Mouse (Mus musculus): Measurements from ENCODE around the gene Trpc1.

Trpc1 gene

DNA sequence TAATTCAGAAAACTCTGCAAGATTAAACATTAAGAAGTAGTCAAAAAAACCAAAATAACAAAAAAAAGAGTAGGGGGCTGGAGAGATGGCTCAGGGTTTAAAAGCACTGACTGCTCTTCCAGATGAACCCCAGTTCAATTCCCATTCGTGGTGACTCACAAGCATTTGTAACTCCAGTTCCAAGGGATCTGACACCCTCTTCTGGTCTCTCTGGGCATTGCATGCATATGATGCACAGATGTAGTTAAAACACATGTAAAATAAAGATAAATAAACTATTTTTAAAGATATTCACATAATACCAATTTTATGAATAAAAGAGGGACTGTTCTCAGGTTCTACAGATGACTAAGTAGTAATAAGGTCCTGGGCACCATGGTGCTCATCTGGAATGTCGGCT lies 52.4 kb downstream of the Trpc1 start:
- DNase-seq (ENCODE audit: low read depth, low spot score): peak; percentile 51

DNA sequence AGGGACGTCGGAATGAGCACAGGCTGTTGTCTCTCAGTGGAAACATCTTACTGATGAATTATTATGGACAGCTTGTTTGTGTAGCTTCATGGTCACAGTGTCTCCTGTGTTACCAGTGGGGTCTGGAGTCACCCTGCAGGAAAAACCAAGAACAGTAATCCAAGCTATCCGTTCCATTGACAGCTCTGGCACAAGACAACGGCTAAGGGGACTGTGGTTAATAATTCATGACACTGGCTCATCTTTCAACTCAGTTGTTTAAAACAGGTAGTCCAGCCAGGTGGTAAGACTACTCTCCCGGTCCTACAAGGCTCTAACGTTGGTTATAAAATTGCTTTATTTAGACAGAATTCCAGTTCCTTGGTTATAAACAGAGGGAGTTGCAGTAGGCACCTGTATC lies 53.6 kb downstream of the Trpc1 start:
- DNase-seq (ENCODE audit: low read depth, low spot score): no peak

DNA sequence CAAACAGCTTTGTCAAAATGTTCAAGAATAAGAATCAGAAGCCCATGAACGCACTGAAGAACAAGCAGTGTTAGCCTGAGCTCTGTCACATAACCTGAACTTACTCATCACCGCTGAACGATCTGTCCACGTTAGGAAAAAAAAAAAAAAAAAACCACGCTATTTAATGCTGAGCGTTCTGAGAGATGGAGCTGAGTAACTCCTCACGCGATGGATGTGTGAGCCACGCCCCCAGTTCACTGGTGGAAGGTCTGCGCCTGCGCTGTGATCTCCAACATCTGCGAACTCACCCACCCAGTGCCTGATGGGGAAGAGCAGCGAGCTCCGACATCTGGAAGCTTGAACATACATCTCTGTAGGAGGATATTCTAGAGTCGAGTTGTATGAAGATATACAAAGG lies 55.2 kb downstream of the Trpc1 start:
- DNase-seq (ENCODE audit: low read depth, low spot score): no peak

GRCm38 (mm10) chr9:95694526-95694925 lies 55.6 kb downstream of the Trpc1 start:
- no peak for DNase-seq (ENCODE audit: low read depth, low spot score)

- no peak for DNase-seq (ENCODE audit: low read depth, low spot score)
Observed at GRCm38 (mm10) chr9:95693528-95694100, 56.6 kb downstream of the Trpc1 start.

DNA sequence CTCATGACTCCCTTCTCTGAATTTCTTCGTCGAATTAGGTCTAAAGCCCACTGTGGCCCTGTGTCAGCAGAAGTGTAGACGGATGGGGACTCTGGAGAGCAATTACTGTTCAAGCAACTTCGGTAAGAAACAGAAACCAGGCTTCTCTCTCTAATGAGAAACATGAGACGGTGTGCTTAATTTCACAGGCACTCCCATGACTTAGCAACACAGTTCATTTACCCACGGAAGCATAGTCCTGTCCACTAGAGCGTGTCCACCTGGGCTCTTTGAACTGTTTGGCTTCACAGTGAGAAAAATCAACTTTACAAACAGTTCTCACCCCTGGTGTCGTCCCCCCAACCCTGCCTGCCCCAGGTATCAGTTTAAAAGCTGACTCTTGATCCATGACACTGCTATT lies 57.4 kb downstream of the Trpc1 start:
- DNase-seq (ENCODE audit: low read depth, low spot score): no peak

GRCm38 (mm10) chr9:95688064-95688463 lies 62.1 kb downstream of the Trpc1 start:
- peak; percentile 38 for DNase-seq (ENCODE audit: low read depth, low spot score)

DNA sequence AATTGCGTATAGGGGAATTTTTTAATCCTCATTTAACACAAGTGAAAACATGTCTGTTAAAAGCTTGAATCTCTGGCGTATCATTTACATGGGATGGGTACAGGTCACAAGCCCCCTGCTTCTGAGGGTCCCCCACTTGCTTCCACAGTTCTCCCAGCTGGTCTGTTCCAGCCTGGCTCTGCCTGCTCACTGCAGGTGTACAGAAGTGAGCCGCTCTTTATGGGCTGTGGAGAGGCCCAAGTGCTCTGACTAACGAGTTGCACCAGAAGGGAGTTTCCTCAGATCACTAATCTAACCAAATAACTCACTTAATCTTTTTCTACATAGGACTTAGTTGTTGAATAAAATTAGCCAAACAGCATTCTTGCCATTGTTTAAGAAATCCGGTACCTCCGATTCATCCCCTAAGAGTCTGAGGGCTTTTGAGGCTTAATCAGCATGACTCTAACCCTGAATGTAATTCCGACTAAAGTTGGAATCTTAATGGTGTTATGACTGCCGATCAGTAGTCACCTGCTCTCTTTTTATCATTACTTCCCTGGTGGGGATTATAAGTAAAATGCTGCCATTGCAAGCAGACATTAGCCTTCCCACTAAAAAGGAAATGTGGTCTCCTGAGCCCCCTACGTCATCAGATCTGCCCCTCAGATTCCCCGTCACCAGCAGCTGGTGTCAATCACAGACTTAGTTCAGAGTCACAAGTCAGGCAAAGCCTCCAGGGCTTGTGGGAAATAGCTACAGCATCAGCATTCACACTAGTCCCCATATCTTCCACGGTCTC lies 64.3 kb downstream of the Trpc1 start:
- DNase-seq (ENCODE audit: low read depth, low spot score): no peak

DNA sequence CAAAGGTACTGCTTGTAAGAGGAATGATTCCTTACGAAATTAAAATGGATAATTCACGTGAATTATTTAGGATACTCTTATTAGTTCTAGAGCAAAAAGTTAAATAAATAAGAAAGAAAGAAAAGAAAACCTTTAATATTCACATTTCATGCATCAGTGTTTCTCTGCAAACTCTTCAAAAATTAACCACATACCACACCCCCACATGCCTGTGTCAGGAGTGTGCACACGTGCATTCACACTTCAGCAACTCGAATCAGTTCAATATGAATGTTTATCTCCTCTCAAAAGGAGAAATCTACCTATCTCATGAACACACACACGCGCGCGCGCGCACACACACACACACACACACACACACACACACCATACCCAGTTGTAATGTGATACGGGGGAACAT lies 69.5 kb downstream of the Trpc1 start:
- DNase-seq (ENCODE audit: low read depth, low spot score): no peak

- no peak for DNase-seq (ENCODE audit: low read depth, low spot score)
Observed at GRCm38 (mm10) chr9:95679966-95680365, 70.2 kb downstream of the Trpc1 start.

DNA sequence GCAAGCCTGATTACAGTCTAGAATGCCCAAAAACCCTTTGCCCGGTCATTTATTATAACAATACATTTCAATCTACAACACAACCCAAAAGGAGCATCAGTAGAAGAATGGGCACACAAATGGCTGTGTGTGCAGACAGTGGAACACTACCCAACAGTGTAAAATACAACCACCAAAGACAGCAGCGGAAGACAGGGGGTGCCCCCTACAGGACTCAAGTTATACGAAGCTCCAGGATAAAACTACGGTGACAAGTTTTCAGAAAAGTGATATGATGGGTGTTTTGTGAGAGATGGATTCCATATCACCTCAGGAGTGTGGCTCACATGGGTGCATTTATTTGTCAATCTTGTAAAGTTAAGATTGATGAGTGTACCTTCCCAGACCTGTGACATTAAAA lies 74.2 kb downstream of the Trpc1 start:
- peak; percentile 7 for DNase-seq (ENCODE audit: low read depth, low spot score)

DNA sequence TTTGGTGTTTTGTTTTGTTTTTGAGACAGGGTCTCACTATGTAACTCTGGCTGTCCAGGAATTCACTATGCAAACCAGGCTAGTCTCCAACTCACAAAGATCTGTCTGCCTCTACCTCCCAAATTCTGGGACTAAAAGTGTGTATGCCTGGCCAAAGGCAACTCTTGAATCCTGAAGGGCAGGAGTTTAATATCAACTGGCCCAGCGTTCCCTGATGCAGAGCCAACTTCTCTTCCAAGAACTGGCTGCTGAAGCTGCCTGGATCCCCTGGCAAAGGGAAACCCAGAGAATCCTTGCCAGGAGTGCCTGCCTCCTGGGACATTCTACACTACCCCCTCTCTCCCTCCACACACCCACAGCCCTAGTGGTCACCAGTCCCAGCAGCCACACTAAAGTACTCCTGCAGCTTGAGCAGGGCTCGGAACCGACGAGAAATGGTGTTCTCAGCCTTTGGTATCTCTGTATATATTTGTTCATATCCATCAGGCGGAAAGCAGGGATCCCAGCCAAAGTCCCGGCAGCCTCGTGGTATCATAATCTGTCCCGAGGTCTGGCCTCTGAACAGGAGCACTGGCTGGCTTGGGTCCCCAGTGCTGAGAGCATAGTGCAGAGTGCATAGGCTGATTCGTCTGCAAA lies 75.0 kb downstream of the Trpc1 start:
- DNase-seq (ENCODE audit: low read depth, low spot score): peak; percentile 56

GRCm38 (mm10) chr9:95672760-95673159 lies 77.4 kb downstream of the Trpc1 start:
- no peak for DNase-seq (ENCODE audit: low read depth, low spot score)

- no peak for DNase-seq (ENCODE audit: low read depth, low spot score)
Observed at GRCm38 (mm10) chr9:95672331-95672730, 77.8 kb downstream of the Trpc1 start.

GRCm38 (mm10) chr9:95668306-95668705 lies 81.9 kb downstream of the Trpc1 start:
- no peak for DNase-seq (ENCODE audit: low read depth, low spot score)

GRCm38 (mm10) chr9:95667836-95668235 lies 82.3 kb downstream of the Trpc1 start:
- peak; percentile 88 for DNase-seq (ENCODE audit: low read depth, low spot score)

GRCm38 (mm10) chr9:95665835-95666234 lies 84.3 kb downstream of the Trpc1 start:
- DNase-seq (ENCODE audit: low read depth, low spot score): peak; percentile 24

DNA sequence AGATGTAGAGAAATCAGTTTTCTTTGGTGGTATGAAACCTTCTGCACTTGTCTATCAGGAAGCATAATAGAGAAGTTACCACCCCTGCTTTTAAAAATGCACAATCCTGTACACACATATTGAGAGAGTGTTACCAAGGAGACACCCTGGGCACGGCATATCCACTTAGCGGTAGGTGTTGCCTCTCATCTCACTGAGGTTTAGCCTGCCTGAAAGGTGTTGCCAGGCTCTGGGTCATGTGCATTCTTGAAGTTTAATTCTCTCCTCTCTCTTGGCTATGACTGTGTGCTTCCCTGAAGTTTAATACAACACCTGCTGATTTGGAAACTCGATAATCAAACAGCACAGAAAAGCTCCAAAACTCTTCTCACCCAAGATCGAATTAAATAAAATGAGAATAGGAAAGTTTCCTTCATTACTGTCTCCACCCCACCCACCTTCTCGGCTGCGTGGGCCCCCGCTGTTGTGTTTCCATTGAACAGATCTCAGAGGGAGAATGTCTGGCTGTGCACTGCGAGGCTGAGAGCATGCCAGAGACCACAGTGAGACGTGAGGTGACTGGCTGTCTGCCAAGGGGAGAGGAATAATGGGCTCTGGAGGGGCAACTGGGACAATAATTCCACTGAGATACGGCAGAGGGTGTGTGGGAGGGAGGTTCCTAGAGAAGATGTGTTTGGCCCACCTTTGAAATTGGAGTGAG lies 85.7 kb downstream of the Trpc1 start:
- DNase-seq (ENCODE audit: low read depth, low spot score): peak; percentile 51

DNA sequence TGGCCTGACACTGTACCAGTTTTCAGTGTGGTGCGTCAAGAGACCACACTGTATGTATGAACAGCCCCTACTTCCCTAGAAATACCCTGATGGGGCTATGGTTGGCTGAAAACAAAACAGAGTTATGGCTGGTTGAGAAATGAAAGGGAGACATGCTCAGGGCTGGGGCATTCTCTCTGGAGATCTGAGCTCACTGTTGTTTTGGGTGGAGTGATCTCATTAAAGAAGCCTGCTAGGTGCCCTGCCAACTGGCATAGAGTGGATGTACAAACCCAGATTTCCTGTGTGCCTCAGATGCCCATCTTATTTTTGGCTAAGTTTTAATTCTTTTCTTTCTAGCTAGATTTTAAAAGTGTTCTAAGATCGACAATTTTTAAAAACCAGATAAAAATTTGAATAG lies 92.2 kb downstream of the Trpc1 start:
- peak; percentile 16 for DNase-seq (ENCODE audit: low read depth, low spot score)

Measured in brain, adult 2 months (tissue).